Mouse (Mus musculus) lung, postnatal 14 days (tissue): ENCODE measurements at regions not wholly inside any gene's neighbourhood (a gene's known extent, or its start where the extent isn't known, plus 50 kb on each side); places are given as distances from the start of the nearest gene placed in this dataset.
A peak's percentile ranks its signal among the peaks of the same experiment; 100 is the strongest.

Source experiments
- DNase-seq: peaks from one replicate; pipeline ENCODE4 v3.0.0; 2021

- no peak for DNase-seq
These were observed 213.4 kb downstream of the Gadd45g start for GRCm38 (mm10) chr13:52059756-52060417.

- DNase-seq, result no peak
These were observed 214.0 kb downstream of the Gadd45g start for GRCm38 (mm10) chr13:52060418-52060870.

- no peak for DNase-seq
These were observed 215.0 kb downstream of the Gadd45g start for GRCm38 (mm10) chr13:52061454-52061853.

- DNase-seq, result no peak
These were observed 215.4 kb downstream of the Gadd45g start for GRCm38 (mm10) chr13:52061881-52062280.

DNA sequence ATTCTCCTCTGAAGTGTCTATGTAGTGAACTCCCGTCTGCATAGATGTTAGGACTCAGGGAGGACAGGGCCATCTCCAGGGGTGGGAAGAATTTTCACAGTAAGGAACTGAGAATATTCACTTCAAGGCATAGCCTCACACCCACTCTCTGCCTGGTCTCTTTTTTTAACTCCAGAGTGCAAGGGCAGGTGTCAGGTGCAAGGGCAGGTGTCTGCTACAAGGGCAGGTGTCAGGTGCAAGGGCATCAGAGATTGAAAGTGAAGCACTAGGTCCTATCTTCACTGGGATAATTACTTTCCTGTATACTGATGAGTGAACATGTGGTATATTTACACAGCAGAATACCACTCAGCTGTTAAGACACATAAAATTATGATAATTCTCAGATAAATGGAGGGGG, 216.1 kb downstream of the Gadd45g start:
- DNase-seq, result no peak

GRCm38 (mm10) chr13:52065274-52065673, 218.8 kb downstream of the Gadd45g start:
- DNase-seq, result no peak

DNA sequence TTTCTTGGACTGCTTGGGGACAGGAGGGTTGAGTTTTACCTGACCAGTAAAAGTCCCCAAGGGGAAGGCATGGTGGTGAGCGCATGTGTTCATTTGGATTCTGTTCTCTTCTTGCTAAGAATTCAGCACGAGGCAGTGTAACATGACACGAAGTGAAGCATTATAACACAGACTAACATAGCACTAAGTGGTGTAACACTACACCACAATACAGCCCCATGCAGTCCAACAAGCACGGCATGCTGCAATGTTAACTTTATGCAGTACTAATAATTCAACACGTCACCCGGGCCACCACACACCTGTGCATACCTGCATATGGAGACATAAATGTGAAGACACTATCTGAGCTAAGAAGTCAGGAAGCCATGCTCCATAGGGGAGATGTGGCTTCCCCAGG, 219.2 kb downstream of the Gadd45g start:
- DNase-seq, result no peak

GRCm38 (mm10) chr13:52067048-52067447, 220.6 kb downstream of the Gadd45g start:
- no peak for DNase-seq

DNA sequence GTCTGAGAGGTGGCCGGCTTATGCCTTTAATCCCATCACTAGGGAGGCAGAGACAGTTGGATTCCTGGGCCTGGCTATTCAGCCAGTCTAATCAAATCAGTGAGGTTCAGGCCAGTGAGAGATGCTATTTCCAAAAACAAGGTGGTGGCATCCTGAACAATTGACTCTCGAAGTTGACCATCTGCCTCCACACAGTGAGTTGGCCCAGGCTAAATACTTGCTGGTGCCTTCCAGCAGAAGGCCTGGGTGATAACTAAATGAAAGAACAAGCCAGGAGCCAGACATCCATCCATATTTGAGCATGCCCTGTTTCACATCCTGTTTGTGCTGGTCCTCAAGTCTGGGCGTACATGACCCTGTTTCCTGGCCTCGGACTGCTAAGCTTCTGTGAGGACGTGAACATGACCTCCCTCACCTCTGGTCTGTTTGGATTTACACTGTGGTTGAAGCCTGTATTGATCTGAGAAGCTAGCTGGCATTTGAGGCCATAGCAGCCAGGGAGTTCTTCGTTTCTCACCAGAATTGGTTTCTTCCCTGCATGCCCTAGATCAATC, 222.5 kb downstream of the Gadd45g start:
- DNase-seq, result no peak

DNA sequence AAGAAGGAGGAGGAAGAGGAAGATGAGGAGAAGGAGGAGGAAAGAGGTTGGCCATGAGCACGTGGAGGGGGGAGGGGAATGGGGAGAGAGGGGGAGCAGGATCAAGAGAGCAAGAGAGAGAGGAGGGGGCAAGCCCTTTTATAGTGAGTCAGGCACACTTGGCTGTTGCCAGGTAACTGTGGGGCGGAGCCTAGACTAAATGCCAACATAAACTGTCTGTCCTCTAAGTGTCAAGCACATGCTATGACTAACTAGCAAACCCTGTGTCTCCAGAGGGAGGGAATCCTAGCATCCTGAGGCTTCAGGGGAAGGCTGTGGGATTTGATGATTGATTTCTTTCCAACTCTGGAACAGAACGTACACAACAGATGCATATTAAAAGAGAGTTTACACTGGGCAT, 223.2 kb downstream of the Gadd45g start:
- DNase-seq, result no peak

GRCm38 (mm10) chr13:52070731-52071663, 224.5 kb downstream of the Gadd45g start:
- no peak for DNase-seq

DNA sequence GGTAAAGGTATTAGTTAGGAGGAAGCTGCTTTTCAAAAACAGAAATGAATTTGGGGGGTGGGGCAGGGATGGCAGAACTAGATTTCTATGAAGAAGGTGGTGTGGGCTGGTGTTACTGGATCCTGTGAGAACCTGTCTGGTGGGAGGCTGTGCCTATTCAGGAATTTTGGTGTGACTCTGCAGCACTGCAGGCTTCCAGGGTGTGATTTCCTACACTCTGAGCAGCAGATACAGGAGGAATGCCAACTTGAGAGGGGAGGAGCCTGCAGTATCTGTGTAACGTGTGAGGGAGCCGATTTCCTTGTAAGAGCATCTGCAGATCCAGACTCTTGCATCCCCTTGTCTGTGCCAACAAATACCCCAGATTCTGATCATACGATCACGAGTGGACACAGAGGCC, 231.1 kb downstream of the Gadd45g start:
- DNase-seq, result no peak

- no peak for DNase-seq
These were observed 232.1 kb downstream of the Gadd45g start for GRCm38 (mm10) chr13:52078561-52078960.

DNA sequence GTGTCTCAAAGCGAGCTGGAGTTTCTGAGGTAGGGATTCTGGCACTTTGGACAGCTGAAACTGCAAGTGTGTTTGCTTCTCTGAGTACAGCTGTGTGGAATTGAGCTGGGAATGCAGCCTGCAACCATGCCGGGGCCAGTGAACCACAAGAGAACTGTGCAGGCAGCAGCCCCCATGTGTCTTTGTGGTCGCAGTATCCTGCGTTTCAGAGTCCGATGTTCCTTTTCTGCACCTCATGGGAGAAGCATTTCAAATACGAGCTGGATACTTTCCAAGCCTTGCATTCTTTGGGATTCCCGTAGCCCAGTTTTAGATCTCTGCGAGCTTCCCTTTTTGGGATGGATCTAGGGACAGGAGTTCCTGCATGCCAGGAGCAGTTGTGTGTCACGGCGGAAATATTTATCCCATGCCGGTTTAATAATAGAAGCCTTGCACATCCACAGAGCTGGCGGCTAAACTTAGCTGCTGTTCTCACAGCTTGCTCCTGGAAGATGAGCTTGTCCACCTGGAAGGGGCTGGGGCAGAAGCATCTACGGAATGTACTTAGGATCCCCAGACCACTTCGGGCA, 233.3 kb downstream of the Gadd45g start:
- peak; percentile 41 for DNase-seq

GRCm38 (mm10) chr13:52083601-52084455, 237.3 kb downstream of the Gadd45g start:
- DNase-seq, result no peak

DNA sequence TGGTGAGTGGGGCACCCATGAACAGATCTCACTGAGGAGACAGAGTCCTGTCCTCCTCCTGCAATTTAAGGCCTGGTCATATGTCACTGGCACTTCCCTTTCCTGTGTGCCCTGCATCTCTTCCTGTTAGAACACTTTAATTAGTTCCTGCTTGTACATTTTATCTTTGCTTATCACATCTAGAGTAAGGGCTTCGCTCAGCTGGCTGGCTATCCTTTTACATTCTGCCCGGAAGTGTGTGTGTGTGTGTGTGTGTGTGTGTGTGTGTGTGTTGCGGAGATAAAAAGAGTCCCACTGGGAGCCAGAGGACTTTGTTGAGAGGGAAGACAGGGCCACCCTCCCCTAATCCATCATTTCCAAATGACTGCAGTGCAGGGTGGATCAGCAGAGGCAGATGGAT, 238.6 kb downstream of the Gadd45g start:
- DNase-seq, result peak; percentile 51

GRCm38 (mm10) chr13:52088319-52088718, 241.8 kb downstream of the Gadd45g start:
- no peak for DNase-seq

DNA sequence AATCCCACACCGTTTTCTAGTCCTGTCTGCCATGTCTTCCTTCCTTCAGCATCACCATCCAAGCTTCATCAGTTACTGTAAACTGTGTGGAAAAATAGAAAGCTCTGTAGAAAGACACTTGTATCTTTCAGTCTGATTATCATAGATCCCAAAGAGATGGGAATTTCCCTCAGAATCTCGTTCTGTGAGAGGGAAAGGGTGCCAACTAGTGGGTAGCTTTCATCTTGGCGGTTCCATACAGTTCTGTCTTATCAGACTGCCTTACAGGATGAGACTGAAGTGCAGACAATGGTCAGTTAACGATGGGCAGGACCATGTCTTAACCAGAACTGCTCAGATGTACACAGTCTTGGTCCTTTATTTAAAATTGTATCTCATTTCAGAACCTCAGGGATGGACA, 243.9 kb downstream of the Gadd45g start:
- DNase-seq, result no peak

- no peak for DNase-seq
These were observed 248.3 kb downstream of the Gadd45g start for GRCm38 (mm10) chr13:52094785-52095184.

GRCm38 (mm10) chr13:52096506-52096905, 250.0 kb downstream of the Gadd45g start:
- no peak for DNase-seq

DNA sequence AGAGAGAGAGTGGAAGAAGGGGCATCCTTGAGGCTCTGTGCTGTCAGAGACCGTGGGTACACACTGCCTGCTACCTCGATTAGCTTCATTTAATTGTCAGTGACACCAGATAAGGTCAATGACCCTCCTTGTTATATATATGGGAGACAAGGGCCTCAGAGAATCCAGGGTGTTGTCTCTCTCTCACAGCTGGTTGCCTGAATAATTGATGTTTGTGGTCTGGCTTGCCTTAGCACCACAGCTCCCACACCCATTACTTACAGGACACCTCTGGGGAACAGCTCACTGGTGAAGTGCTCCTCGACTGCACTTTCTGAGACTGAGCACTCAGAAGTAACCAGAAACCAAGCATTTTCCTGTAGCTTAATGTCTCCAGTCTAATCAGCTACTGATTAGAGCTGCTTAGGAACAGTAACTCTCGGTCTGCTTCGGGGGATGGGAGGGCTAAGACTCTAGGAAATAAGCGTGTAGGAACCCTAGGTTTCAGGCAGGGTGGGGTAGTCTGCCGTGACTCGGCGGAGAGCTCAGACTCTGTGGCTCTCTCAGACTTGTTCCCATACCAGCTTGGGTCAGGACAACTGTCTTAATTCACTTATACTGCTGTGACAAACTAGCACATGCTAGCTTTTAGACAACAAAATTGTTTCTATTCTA, 259.6 kb downstream of the Gadd45g start:
- no peak for DNase-seq

- no peak for DNase-seq
These were observed 262.0 kb downstream of the Gadd45g start for GRCm38 (mm10) chr13:52108349-52108921.
